Mouse (Mus musculus) stomach, postnatal 0 days (tissue): ENCODE measurements around the gene Tyro3.

ENCODE experiments used
- CTCF ChIP-seq: IDR thresholded peaks from 2 replicates; pipeline ENCODE4 v1.5.1; 2016; ENCODE audit warnings: antibody characterized with exemption, low read depth, mild to moderate bottlenecking, moderate library complexity
- EP300 ChIP-seq: optimal IDR thresholded peaks from 2 replicates; pipeline ENCODE3; 2016; ENCODE audit warnings: antibody characterized with exemption

DNA sequence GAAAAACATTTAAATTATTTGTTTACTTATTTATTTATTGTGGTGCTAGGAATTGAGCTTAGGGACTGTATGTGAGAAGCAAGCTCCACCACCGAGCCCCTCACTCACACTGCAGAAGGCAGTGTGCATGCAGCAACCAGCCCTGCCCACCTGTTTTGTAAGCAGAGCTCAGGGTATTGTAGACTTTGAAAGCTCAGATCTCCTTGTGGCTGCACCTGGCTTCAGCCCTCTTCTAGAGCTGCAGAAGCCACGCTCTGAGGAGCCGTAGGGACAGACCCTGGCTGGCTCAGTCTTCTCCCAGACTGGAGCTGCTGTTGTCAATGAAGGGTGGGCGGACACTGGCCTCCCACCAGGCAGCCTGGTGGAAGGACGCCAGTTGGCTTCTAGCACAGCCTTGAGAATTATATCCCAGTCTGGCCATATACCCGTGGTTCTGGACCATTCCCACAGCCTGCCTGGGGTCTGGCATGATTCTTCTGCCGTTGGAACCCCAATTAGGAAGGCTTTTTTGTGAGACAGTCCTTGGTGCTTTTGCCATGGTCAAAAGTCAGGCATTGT, 16.9 kb downstream of the Tyro3 start:
- TF ChIP-seq CTCF: no peak
- TF ChIP-seq EP300: no peak
